Mouse (Mus musculus) liver, embryonic 13.5 days (tissue): ENCODE data around the gene Sort1. TPM values are rescaled to one million over a fixed set of nuclear protein-coding genes. Genes with fewer than 3 reads are reported as not detected.
"Not testable (repeated sequence)": the region's sequence is repeated elsewhere in the genome, so short reads cannot be mapped to it uniquely, and the experiment has no call there.

Experiments used
- ATAC-seq: fragments of 200-750 bp; cut with Nextera tagmentation; 2 replicates; pipeline ENCODE4 v1.8.0; 2017; ENCODE audit warnings: low read depth, mild to moderate bottlenecking, moderate number of reproducible peaks, moderate library complexity
- DNase-seq: peaks from one replicate; pipeline ENCODE4 v3.0.0; 2022
- H3K27ac ChIP-seq: fragments of 300-500 bp; sonication (generic); 2 replicates; pipeline ENCODE4 v1.5.1; 2015; ENCODE audit warnings: moderate library complexity, mild to moderate bottlenecking, inconsistent platforms
- H3K27me3 ChIP-seq: fragments of 300-500 bp; sonication (generic); 2 replicates; pipeline ENCODE4 v1.6.1; 2015; ENCODE audit warnings: mild to moderate bottlenecking, inconsistent platforms
- H3K36me3 ChIP-seq: fragments of 300-500 bp; sonication (generic); 2 replicates; pipeline ENCODE4 v1.6.1; 2015; ENCODE audit warnings: mild to moderate bottlenecking, inconsistent platforms
- H3K4me1 ChIP-seq: fragments of 300-500 bp; sonication (generic); replicated peaks from 2 replicates; pipeline ENCODE4 v1.6.1; 2015; ENCODE audit warnings: inconsistent platforms
- H3K4me2 ChIP-seq: fragments of 300-500 bp; sonication (generic); 2 replicates; pipeline ENCODE4 v1.6.1; 2015; ENCODE audit warnings: inconsistent platforms, mild to moderate bottlenecking, moderate library complexity
- H3K4me3 ChIP-seq: fragments of 300-500 bp; sonication (generic); replicated peaks from 2 replicates; pipeline ENCODE4 v1.5.1; 2015; ENCODE audit warnings: mild to moderate bottlenecking, inconsistent platforms
- H3K9ac ChIP-seq: fragments of 300-500 bp; sonication (generic); 2 replicates; pipeline ENCODE4 v1.6.1; 2015; ENCODE audit warnings: mild to moderate bottlenecking, inconsistent platforms
- H3K9me3 ChIP-seq: fragments of 300-500 bp; sonication (generic); replicated peaks from 2 replicates; pipeline ENCODE4 v1.6.1; 2016; ENCODE audit warnings: inconsistent platforms
- WGBS: fragments of 180-500 bp; shearing (Covaris S2); methylation state at CpG from one replicate; pipeline ENCODE4 v1.1.7; 2015; ENCODE audit not compliant: insufficient replicate concordance; 5-methylcytosine and 5-hydroxymethylcytosine counted together
- polyA plus RNA-seq: library from polyadenylated mRNA; unstranded; fragments of >200 nt; fragmentation: Nextera tagmentation; extraction: Ambion mirVana; gene quantifications from 2 replicates; pipeline ENCODE4 v1.2.1, GENCODE M21; 2015

The Sort1 gene
- 2.6 and 2.8 TPM in 2 replicates for polyA plus RNA-seq

DNA sequence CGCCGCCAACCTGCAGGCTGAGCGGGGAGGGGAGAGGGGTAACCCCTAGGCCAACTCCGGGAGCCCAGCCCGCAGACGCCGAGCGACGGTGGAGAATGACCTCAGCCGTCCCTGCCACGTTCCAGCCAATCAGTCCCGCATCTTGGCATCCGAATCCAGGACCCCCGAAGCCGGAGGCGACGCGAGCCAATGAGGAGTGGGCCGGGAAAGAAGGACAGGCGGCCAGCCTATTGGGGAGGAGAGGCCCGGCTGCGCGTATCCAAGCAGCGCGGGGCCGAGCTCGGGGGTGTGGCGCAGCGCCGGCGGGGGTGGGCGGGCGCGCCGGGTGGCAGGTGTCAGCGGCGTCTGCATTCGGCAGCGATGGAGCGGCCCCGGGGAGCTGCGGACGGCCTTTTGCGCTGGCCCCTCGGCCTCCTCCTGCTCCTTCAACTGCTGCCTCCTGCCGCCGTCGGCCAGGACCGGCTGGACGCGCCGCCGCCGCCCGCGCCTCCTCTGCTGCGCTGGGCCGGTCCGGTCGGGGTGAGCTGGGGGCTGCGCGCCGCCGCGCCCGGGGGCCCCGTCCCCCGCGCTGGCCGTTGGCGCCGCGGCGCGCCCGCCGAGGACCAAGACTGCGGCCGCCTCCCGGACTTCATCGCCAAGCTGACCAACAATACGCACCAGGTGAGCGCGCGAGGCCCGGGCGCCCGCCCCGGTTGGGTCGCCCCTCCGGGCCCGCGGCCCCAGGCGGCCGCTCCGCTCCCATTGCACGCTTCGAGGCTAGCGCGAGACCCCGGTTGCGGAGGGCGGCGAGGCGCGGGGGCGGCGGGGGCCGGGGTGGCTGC, at the start of gene Sort1:
Gene Sort1, plus strand, starts transcription at position 302 of the 821 bp plus-strand sequence.
- under 1% methylated on average over 109 of the region's 109 CpGs for WGBS
- Histone ChIP-seq H3K27me3 (peaks cover 25% of the 10 kb centered on the region), H3K27ac (peak within 1 kb of the TSS; percentile 30; the same call in 1 of the 2 replicates), H3K4me2 (peak within 1 kb of the TSS; percentile 94), H3K9ac (peak within 1 kb of the TSS; percentile 72), H3K4me1 (peaks cover 52% of the 10 kb centered on the region), H3K4me3 (peak within 1 kb of the TSS; percentile 74), H3K36me3 (peaks cover 7% of the 10 kb centered on the region; the same call in 1 of the 2 replicates), H3K9me3 (no peaks in the 10 kb centered on the region)
- DNase-seq (peak; percentile 72), ATAC-seq (peak; percentile 92)

DNA sequence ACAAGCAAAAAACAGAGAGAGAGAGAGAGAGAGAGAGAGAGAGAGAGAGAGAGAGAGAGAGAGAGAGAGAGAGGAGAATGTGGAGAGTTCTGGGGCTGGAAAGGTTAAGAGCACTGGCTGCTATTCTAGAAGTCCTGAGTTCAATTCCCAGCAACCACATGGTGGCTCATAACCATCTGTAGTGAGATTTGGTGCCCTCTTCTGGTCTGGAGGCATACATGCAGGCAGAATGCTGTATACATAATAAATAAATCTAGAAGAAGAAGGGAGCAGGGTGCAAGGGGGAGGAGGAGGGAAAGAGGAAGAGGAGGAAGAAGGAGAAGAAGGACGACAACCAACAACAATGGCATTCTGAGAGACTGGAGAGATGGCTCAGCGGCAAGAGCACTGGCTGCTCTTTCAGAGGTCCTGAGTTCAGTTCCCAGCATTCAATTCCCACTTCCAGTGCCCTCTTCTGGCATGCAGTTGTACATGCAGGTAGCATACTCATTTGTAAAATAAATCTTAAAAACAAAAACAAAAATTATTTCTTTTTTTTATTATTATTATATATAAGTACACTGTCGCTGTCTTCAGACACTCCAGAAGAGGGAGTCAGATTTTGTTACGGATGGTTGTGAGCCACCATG, 46.3 kb upstream of the Sort1 start:
- not testable (repeated sequence) for H3K36me3 ChIP-seq, H3K9ac ChIP-seq, ATAC-seq, H3K4me2 ChIP-seq, H3K27ac ChIP-seq, DNase-seq, H3K4me3 ChIP-seq, H3K27me3 ChIP-seq, H3K4me1 ChIP-seq, H3K9me3 ChIP-seq
- 71% methylated on average over 4 of the region's 4 CpGs for WGBS

DNA sequence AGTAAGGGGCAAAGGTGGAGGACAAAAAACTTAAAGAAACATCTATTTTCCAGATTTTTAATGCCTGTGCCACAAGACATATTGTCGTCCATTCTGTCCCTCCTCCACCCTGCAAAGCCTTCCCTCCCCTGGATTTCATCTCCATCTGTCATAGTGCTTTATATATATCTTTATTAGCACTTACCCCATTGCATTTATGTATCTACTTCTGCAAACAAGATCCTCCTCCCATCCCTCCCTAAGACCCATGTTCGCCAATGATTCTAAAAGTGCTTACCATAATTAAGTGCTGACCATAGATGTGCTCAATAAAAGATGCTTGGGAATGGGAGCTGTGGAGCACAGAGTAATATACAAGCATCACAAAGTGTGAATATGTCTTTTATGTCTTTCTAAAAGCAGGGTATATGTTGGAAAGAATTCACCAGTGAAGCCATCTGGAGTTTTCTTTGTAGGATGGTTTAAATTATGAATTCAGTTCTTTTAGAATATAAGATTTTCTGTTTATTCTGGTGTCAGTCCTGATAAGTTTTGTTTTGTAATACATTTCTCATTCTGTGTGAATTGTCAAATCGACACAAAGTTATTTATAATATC, 42.5 kb upstream of the Sort1 start:
- H3K27me3 ChIP-seq: no peaks in the 10 kb centered on the region
- DNase-seq: no peak
- 68% methylated on average over 3 of the region's 3 CpGs for WGBS

DNA sequence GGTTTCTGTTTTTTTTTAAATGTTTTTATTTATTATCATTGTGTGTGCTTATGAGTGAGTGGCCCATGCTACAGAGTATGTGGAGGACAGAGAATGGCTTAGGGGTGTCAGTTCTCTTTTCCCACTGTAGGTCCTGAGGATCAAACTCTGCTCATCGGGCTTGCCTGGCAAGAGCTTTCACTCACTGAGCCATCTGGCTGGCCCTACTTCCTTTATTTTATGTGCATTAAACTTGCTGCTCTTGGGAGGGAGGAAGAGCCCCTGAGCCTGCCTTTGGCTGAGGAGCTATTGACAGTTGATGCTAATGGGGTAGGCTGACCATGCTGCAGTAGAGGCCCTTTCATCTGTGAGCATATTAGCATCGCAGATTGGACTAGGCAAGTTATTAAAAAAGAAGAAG, 37.0 kb upstream of the Sort1 start:
- H3K4me3 ChIP-seq: no peak overlapping the region
- H3K4me1 ChIP-seq: no peaks in the 10 kb centered on the region
- H3K9me3 ChIP-seq: no peaks in the 10 kb centered on the region
- no peaks in the 10 kb centered on the region for H3K27me3 ChIP-seq
- no peak overlapping the region for H3K9ac ChIP-seq
- no peak overlapping the region for H3K4me2 ChIP-seq
- no peak overlapping the region for H3K27ac ChIP-seq
- H3K36me3 ChIP-seq: no peaks in the 10 kb centered on the region
- DNase-seq (no peak), ATAC-seq (no peak)
- 50% methylated on average over 2 of the region's 2 CpGs for WGBS

More for the DNA sequence above, 42.5 kb upstream of the Sort1 start:
- no peaks in the 10 kb centered on the region for H3K36me3 ChIP-seq
- H3K9ac ChIP-seq: no peak overlapping the region
- H3K4me3 ChIP-seq: no peak overlapping the region
- no peak overlapping the region for H3K27ac ChIP-seq
- H3K9me3 ChIP-seq: no peaks in the 10 kb centered on the region
- no peaks in the 10 kb centered on the region for H3K4me1 ChIP-seq
- ATAC-seq: no peak
- H3K4me2 ChIP-seq: no peak overlapping the region

DNA sequence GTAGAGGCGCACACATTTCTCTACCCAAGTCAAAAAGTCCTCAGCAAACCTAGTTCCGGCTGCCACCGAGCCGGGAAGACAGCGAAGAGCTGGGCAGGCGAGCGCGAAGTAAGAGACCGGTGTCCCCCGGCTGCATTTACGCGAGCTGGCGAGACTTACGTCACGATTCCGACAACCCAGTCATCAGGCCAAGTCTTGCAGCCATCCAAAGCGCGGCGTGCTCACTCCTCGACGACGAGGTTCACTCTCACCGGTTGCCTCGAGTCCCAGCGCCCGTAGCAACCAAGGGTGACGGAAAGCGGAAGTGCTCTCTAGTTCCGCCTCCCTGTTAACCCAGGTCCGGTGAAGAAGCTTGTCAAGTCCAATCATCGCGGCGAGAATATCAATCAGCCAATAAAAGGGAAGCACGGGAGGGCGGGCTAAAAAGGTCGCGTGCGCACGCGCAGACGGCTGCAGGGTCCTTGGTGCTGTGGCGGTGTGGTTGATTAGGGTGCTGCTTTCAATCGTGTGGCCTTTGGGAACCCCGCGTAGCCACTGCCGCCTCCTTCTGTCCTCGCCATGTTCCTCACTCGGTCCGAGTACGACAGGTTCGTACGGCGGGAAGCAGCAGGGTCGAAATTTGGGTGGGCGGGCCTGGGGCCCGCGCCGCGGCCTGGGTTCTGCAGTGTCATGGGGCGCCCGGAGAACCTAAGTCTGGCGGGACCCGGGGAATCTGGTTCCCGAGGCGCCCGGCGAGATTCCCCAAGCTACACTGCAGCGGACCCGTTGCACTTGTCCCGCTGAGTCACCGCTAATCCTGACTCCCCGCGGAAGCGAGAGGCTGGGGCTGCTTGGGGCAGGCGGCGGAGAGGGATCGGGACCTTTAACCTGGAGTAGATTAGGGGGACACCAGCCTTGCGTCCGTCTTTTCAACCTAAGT, 26.9 kb upstream of the Sort1 start, which contains the start of gene Psma5:
Gene Psma5, plus strand, starts transcription at position 208 of the 919 bp plus-strand sequence.
- peak; percentile 95 for DNase-seq
- WGBS: under 1% methylated on average over 77 of the region's 79 CpGs

DNA sequence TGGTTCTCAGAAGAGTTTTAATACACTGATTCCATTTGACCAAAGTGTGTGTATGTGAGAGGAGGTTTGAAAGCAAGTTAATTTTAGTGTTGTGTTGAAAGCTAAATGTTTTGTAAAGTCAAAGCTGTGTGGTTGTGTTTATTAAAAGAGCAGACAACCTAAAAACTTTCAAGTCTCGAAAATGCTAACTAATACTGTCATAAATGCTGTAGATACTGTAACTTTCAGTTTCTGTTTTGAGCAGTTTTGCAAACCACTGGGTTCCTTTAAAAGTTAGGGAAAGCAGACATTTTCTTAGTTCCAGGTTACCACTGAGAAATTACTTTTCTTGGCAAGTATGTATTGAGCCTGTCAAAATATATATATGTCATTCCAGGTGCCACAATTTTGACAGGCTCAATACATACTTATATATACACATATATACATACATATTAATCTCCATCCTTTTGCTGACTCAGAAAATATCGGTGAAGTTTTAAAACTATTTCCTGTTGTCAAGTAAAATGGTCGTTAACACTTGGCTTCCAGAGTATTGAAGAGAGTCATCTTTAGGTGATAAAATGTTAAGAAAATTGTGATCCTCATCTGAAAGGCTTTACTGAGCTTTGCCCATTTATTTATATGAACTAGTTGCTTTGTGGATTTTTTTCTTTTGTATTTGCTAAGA, 25.9 kb upstream of the Sort1 start:
- Histone ChIP-seq H3K27me3 (no peaks in the 10 kb centered on the region), H3K4me3 (peak overlapping the region; percentile 91), H3K9me3 (no peaks in the 10 kb centered on the region), H3K9ac (peak overlapping the region; percentile 93), H3K4me1 (peaks cover 33% of the 10 kb centered on the region), H3K4me2 (peak overlapping the region; percentile 72), H3K36me3 (peaks cover 13% of the 10 kb centered on the region), H3K27ac (peak overlapping the region; percentile 89)
- no peak for DNase-seq
- WGBS: 25% methylated on average over 3 of the region's 3 CpGs
- ATAC-seq: no peak

More for the DNA sequence above, 26.9 kb upstream of the Sort1 start, which contains the start of gene Psma5:
- Histone ChIP-seq H3K36me3 (peaks cover 6% of the 10 kb centered on the region), H3K9me3 (no peaks in the 10 kb centered on the region), H3K27me3 (no peaks in the 10 kb centered on the region), H3K4me3 (peak within 1 kb of the TSS; percentile 91), H3K4me1 (peaks cover 33% of the 10 kb centered on the region), H3K9ac (peak within 1 kb of the TSS; percentile 93), H3K27ac (peak within 1 kb of the TSS; percentile 89), H3K4me2 (peak within 1 kb of the TSS; percentile 72)
- ATAC-seq: peak; percentile 97

DNA sequence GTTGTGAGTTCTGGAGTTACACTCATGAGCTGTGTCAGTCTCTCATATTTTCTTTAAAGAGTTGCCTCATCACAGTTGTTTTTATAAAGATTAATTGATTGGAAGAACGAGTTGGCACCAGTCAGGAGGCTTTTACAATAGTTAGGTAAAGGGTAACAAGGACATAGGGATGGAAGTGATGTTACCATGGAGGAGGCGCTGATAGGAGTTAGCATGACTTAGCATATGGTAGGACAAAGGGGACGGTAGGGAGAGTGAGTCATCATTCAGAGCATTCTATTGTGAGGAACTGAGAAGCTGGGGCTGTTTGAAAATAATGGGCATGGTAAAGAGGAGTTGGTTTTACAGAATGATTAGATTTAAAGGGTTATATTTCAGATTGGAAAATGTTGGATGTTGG, 24.6 kb upstream of the Sort1 start:
- WGBS: 37% methylated on average over 3 of the region's 3 CpGs
- ATAC-seq (no peak), DNase-seq (peak; percentile 29)
- H3K4me1 ChIP-seq: peaks cover 33% of the 10 kb centered on the region
- H3K27ac ChIP-seq: no peak overlapping the region
- peak overlapping the region; percentile 91 for H3K4me3 ChIP-seq
- H3K4me2 ChIP-seq: peak overlapping the region; percentile 72
- H3K9ac ChIP-seq: peak overlapping the region; percentile 13; the same call in 1 of the 2 replicates
- H3K9me3 ChIP-seq: no peaks in the 10 kb centered on the region
- no peaks in the 10 kb centered on the region for H3K27me3 ChIP-seq
- H3K36me3 ChIP-seq: peaks cover 19% of the 10 kb centered on the region

DNA sequence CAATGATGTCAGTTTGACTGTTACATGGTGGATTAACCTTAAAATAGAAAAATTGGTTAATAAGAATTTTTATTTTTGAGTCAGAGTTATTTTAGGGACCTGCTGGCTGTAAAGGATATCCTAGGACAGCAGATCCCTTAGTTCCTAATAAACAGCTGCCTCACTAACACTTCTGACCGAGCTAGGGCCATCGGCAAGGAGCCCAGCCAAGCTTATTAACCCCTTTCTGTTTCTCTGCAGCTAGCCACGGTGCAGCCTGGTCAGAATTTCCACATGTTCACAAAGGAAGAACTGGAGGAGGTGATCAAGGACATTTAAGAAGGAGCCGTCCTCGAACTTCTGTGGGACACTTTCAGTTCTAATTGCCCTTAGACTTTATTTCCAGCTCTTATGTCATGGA, 4.4 kb upstream of the Sort1 start:
- not testable (repeated sequence) for H3K4me2 ChIP-seq, DNase-seq, H3K9ac ChIP-seq, H3K9me3 ChIP-seq, ATAC-seq, H3K4me3 ChIP-seq, H3K27ac ChIP-seq
- Histone ChIP-seq H3K4me1 (peaks cover 17% of the 10 kb centered on the region), H3K36me3 (peaks cover 44% of the 10 kb centered on the region), H3K27me3 (peaks cover 13% of the 10 kb centered on the region)
- WGBS: 82% methylated on average over 5 of the region's 5 CpGs

DNA sequence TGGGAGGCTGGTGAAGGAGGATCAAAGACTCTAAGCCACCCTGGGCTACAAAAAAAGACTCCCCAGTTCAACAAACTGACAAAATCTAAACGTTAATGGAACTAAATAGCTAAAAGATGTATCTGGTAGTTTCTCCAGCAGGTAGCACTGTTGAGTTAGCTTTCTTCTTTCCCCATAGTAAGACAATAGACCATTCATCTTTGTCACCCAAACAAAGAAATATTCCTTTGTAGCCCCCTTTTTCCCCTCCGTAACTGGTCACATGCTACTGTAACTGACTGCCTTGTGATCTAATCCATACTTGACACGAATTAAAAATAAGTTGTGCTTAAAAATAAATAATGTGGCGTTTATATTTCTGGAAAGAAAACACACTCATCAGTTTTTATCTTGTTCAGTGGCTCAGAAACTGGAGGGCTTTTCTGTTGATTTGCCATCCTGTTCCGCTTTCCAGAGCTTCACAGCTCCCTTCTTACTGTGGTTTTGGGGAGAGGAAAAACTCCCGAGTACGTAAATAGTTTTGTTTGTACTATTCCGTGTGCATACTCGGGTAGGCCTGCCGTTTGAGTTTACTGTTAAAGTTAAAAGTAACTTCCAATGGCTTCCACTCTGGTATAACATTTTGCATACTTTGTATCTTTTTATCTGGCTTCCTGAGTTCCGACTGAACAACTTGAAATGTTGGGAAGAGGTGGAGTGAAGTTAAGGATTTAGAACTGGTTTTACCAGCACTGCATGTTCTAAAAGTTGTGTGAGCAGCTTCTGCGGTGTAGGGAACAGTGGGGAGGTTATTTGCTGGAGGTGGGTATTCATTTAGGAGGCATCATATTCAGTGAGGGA, 1.3 kb upstream of the Sort1 start:
- peak overlapping the region; percentile 74; the same call in 1 of the 2 replicates for H3K4me3 ChIP-seq
- 0 out of 2 replicates have a peak overlapping the region, but pooled peaks have one; percentile 4 for H3K9ac ChIP-seq
- H3K27me3 ChIP-seq: peaks cover 25% of the 10 kb centered on the region
- peaks cover 16% of the 10 kb centered on the region for H3K36me3 ChIP-seq
- H3K4me1 ChIP-seq: peaks cover 38% of the 10 kb centered on the region
- DNase-seq: no peak
- H3K27ac ChIP-seq: peak overlapping the region; percentile 30; the same call in 1 of the 2 replicates
- no peak for ATAC-seq
- H3K4me2 ChIP-seq: peak overlapping the region; percentile 94
- WGBS: 18% methylated on average over 12 of the region's 12 CpGs
- no peaks in the 10 kb centered on the region for H3K9me3 ChIP-seq
